Mouse (Mus musculus) G1E (cell line): ENCODE data around the gene Dbp.

ENCODE experiments used
- CTCF ChIP-seq: IDR thresholded peaks from 2 replicates; pipeline ENCODE4 v1.5.1; 2012; ENCODE audit warnings: low read depth, low read length, inconsistent platforms, mixed read lengths
- GATA1 ChIP-seq: IDR thresholded peaks from 2 replicates; pipeline ENCODE4 v1.6.1; 2012; ENCODE audit warnings: borderline replicate concordance, low read length, inconsistent platforms, mixed read lengths
- POLR2AphosphoS5 ChIP-seq: IDR thresholded peaks from 2 replicates; pipeline ENCODE4 v1.6.1; 2012; ENCODE audit warnings: low read depth, low read length, inconsistent platforms; ENCODE audit not compliant: insufficient replicate concordance
- TAL1 ChIP-seq: conservative IDR thresholded peaks from 2 replicates; pipeline ENCODE4 v1.6.1; 2012; ENCODE audit warnings: low read depth, low read length, inconsistent platforms, mixed read lengths

- TF ChIP-seq POLR2AphosphoS5 (no peak), CTCF (no peak), TAL1 (no peak), GATA1 (no peak)
Measured at GRCm38 (mm10) chr7:45668921-45669320, 36.0 kb upstream of the Dbp start.
